Mouse (Mus musculus) thymus, adult 2 months (tissue): ENCODE data around the gene Disc1.

Source experiments
- CTCF ChIP-seq: fragments of 200-500 bp; IDR thresholded peaks from 2 replicates; pipeline ENCODE4 v1.5.1; 2012; ENCODE audit warnings: mild to moderate bottlenecking, control low read depth, low read length, moderate library complexity, borderline replicate concordance; ENCODE audit not compliant: control insufficient read depth, poor library complexity, insufficient read depth; ENCODE audit errors: extremely low read depth
- POLR2A ChIP-seq: fragments of 200-500 bp; IDR thresholded peaks from 2 replicates; pipeline ENCODE4 v1.6.1; 2012; ENCODE audit warnings: mild to moderate bottlenecking, low read length, control low read depth, moderate library complexity; ENCODE audit not compliant: control insufficient read depth, poor library complexity, insufficient read depth; ENCODE audit errors: extremely low read depth

DNA sequence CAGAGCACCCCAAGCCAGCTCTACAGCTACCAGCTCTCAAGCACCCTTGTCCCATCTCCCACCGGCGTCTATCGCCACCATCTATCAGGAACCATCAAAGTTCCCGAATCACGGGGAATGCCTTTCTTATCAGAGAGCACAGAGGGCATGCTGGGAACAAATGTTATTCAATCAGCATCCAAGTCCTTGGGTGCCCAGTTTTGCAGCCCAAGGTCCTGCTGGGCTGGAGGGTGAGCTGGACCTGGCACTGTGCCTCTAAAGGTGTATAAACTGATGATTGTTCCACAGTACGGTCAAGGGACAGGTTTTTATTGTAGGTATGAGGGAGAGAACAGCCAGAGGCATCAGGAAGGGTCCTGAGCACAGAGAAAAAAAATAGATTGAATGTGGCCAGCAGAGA is 11.6 kb downstream of the Disc1 start:
- TF ChIP-seq POLR2A = no peak
- TF ChIP-seq CTCF = no peak
